Mouse (Mus musculus): ENCODE data around the gene Hrh1.

Hrh1 gene

GRCm38 (mm10) chr6:114474911-114475310 lies 77.2 kb downstream of the Hrh1 start:
- no peak for TF ChIP-seq GATA4 (IDR thresholded peaks at IDR 0.05; ENCODE audit: insufficient replicate concordance, low read length)

- no peak for TF ChIP-seq GATA4 (IDR thresholded peaks at IDR 0.05; ENCODE audit: insufficient replicate concordance, low read length)
These were observed 81.0 kb downstream of the Hrh1 start for GRCm38 (mm10) chr6:114478771-114479170.

- TF ChIP-seq GATA4 (IDR thresholded peaks at IDR 0.05; ENCODE audit: insufficient replicate concordance, low read length): no peak
These were observed 82.1 kb downstream of the Hrh1 start for GRCm38 (mm10) chr6:114479644-114480410.

- TF ChIP-seq GATA4 (IDR thresholded peaks at IDR 0.05; ENCODE audit: insufficient replicate concordance, low read length): no peak
These were observed 91.6 kb downstream of the Hrh1 start for GRCm38 (mm10) chr6:114489371-114489770.

Measured in liver, adult (tissue).